Mouse (Mus musculus) liver, adult 2 months (tissue): ENCODE measurements around the gene Gas6.

Experiments
- CTCF ChIP-seq: fragments of 200-500 bp; IDR thresholded peaks from 2 replicates; pipeline ENCODE4 v1.5.1; 2011; ENCODE audit warnings: low read depth, low read length, control low read depth
- POLR2A ChIP-seq: fragments of 200-500 bp; IDR thresholded peaks from 2 replicates; pipeline ENCODE4 v1.6.1; 2011; ENCODE audit warnings: low read length, control low read depth; ENCODE audit not compliant: insufficient read depth; ENCODE audit errors: extremely low read depth

- TF ChIP-seq POLR2A, result no peak
- no peak for TF ChIP-seq CTCF
Observed at GRCm38 (mm10) chr8:13468737-13469136, 25.6 kb downstream of the Gas6 start.
